In genomic region chr15:38374786-38375185, GRCm38 (mm10) we compare ENCODE assay signal across 7 mouse cellular contexts.
DNase-seq lines count a peak whose midpoint lies in the region; ATAC-seq and TF ChIP-seq lines count a peak whose summit lies in the region.

No protein-coding gene starts in this region.

- H3K27me3 ChIP-seq in intestine, postnatal 0 days (replicated peaks; ENCODE audit: control insufficient read depth, insufficient read depth, low read length): no peaks in the 10 kb centered on the region

- ATAC-seq in intestine, postnatal 0 days: peak; percentile 78
- no peak for ATAC-seq in megakaryocyte progenitor cell, adult 5-6 weeks (replicated peaks; ENCODE audit: poor library complexity)
- no peak for ATAC-seq in erythroblast, adult 5-6 weeks (replicated peaks; ENCODE audit: low FRiP score, poor library complexity, severe bottlenecking)

- H3K27ac ChIP-seq in intestine, postnatal 0 days (ENCODE audit: low read depth, low read length): peak overlapping the region; percentile 70

- H3K4me1 ChIP-seq in intestine, postnatal 0 days (replicated peaks; ENCODE audit: control insufficient read depth, insufficient read depth, low read length): peaks cover 12% of the 10 kb centered on the region; the same call in 1 of the 2 replicates

- H3K9ac ChIP-seq in intestine, postnatal 0 days (ENCODE audit: low read depth, low read length): no peak overlapping the region

- H3K4me3 ChIP-seq in intestine, postnatal 0 days (ENCODE audit: low read depth, low read length): no peak overlapping the region

- H3K4me2 ChIP-seq in intestine, postnatal 0 days (replicated peaks; ENCODE audit: low read depth): no peak overlapping the region

- TF ChIP-seq CTCF in intestine, postnatal 0 days (IDR thresholded peaks at IDR 0.05; ENCODE audit: low read depth): peak; percentile 10; the same call in 1 of the 2 replicates

- no peaks in the 10 kb centered on the region for H3K36me3 ChIP-seq in intestine, postnatal 0 days (ENCODE audit: control insufficient read depth, insufficient read depth)

- no peaks in the 10 kb centered on the region for H3K9me3 ChIP-seq in intestine, postnatal 0 days (ENCODE audit: control insufficient read depth)

- peak; percentile 69 for DNase-seq in Muller cell, postnatal 12 days (ENCODE audit: inconsistent ontology term)
- peak; percentile 16 to 61 for DNase-seq in adrenal gland, adult 18-20 months (ENCODE audit: low spot score in 2 of 2)
- DNase-seq in fibroblast of lung, adult 2 months (ENCODE audit: low read depth): peak; percentile 95
- peak; percentile 70 for DNase-seq in lung, postnatal 14 days

- 46% methylated on average over 6 of the region's 6 CpGs for WGBS in intestine, postnatal 0 days

Comparison
In these comparisons a context has a peak if more than half of its experiments do, and no peak if none do; other contexts are left out.
1. DNase-seq: peak in every context shown above with its lines; median percentile 95 in fibroblast of lung, adult 2 months; 70 in lung, postnatal 14 days; 69 in Muller cell, postnatal 12 days; 38 in adrenal gland, adult 18-20 months.